Mouse (Mus musculus): ENCODE results near the gene Noct.
A peak's percentile ranks its signal among the peaks of the same experiment; 100 is the strongest.
"Not testable (repeated sequence)": the region's sequence is repeated elsewhere in the genome, so short reads cannot be mapped to it uniquely, and the experiment has no call there.

Noct gene

GRCm38 (mm10) chr3:51224363-51225225 is at the start of gene Noct:
Noct (plus strand) TSS chr3:51224447.
- peak; percentile 92 for DNase-seq

GRCm38 (mm10) chr3:51178158-51178557 is 46.1 kb upstream of the Noct start:
- peak; percentile 37 for DNase-seq

GRCm38 (mm10) chr3:51179460-51180146 is 44.6 kb upstream of the Noct start:
- no peak for DNase-seq

- DNase-seq, result no peak
Observed at GRCm38 (mm10) chr3:51180341-51180940, 43.8 kb upstream of the Noct start.

- DNase-seq, result no peak
Observed at GRCm38 (mm10) chr3:51182455-51182854, 41.8 kb upstream of the Noct start.

- not testable (repeated sequence) for DNase-seq
Observed at GRCm38 (mm10) chr3:51183508-51183907, 40.7 kb upstream of the Noct start.

- DNase-seq, result not testable (repeated sequence)
Observed at GRCm38 (mm10) chr3:51183967-51184366, 40.3 kb upstream of the Noct start.

GRCm38 (mm10) chr3:51184715-51185114 is 39.5 kb upstream of the Noct start:
- DNase-seq, result no peak

GRCm38 (mm10) chr3:51185406-51185805 is 38.8 kb upstream of the Noct start:
- DNase-seq, result no peak

GRCm38 (mm10) chr3:51194075-51194474 is 30.2 kb upstream of the Noct start:
- no peak for DNase-seq

- DNase-seq, result peak; percentile 39
Observed at GRCm38 (mm10) chr3:51195321-51195720, 28.9 kb upstream of the Noct start.

- peak; percentile 40 for DNase-seq
Observed at GRCm38 (mm10) chr3:51195736-51196135, 28.5 kb upstream of the Noct start.

GRCm38 (mm10) chr3:51196724-51197111 is 27.5 kb upstream of the Noct start:
- no peak for DNase-seq

- no peak for DNase-seq
Observed at GRCm38 (mm10) chr3:51197112-51197731, 27.0 kb upstream of the Noct start.

GRCm38 (mm10) chr3:51198291-51198690 is 26.0 kb upstream of the Noct start:
- DNase-seq, result no peak

GRCm38 (mm10) chr3:51199130-51199529 is 25.1 kb upstream of the Noct start:
- DNase-seq, result no peak

- DNase-seq, result no peak
Observed at GRCm38 (mm10) chr3:51200311-51200710, 23.9 kb upstream of the Noct start.

- no peak for DNase-seq
Observed at GRCm38 (mm10) chr3:51200894-51201293, 23.4 kb upstream of the Noct start.

GRCm38 (mm10) chr3:51201986-51202385 is 22.3 kb upstream of the Noct start:
- no peak for DNase-seq

- DNase-seq, result no peak
Observed at GRCm38 (mm10) chr3:51202491-51202987, 21.7 kb upstream of the Noct start.

- DNase-seq, result no peak
Observed at GRCm38 (mm10) chr3:51203906-51204305, 20.3 kb upstream of the Noct start.

GRCm38 (mm10) chr3:51204441-51204840 is 19.8 kb upstream of the Noct start:
- no peak for DNase-seq

GRCm38 (mm10) chr3:51204897-51205296 is 19.4 kb upstream of the Noct start:
- no peak for DNase-seq
